Mouse (Mus musculus) forebrain, embryonic 12.5 days (tissue): ENCODE measurements at regions not wholly inside any gene's neighbourhood (a gene's known extent, or its start where the extent isn't known, plus 50 kb on each side); places are given as distances from the start of the nearest gene placed in this dataset.

ENCODE experiments used
- ATAC-seq: fragments of 200-750 bp; cut with Nextera tagmentation; 2 replicates; pipeline ENCODE4 v1.8.0; 2017; ENCODE audit warnings: moderate TSS enrichment; ENCODE audit not compliant: low FRiP score
- H3K27ac ChIP-seq: fragments of 300-500 bp; sonication (generic); 2 replicates; pipeline ENCODE4 v1.5.1; 2016; ENCODE audit warnings: mild to moderate bottlenecking
- H3K27me3 ChIP-seq: fragments of 300-500 bp; sonication (generic); 2 replicates; pipeline ENCODE4 v1.6.1; 2016; ENCODE audit warnings: mild to moderate bottlenecking
- H3K36me3 ChIP-seq: fragments of 300-500 bp; sonication (generic); replicated peaks from 2 replicates; pipeline ENCODE4 v1.6.1; 2016; ENCODE audit warnings: mild to moderate bottlenecking
- H3K4me1 ChIP-seq: fragments of 300-500 bp; sonication (generic); 2 replicates; pipeline ENCODE4 v1.6.1; 2016
- H3K4me2 ChIP-seq: fragments of 300-500 bp; sonication (generic); 2 replicates; pipeline ENCODE4 v1.6.1; 2016; ENCODE audit warnings: mild to moderate bottlenecking, moderate library complexity
- H3K4me3 ChIP-seq: fragments of 300-500 bp; sonication (generic); replicated peaks from 2 replicates; pipeline ENCODE4 v1.5.1; 2016; ENCODE audit warnings: mild to moderate bottlenecking
- H3K9ac ChIP-seq: fragments of 300-500 bp; sonication (generic); 2 replicates; pipeline ENCODE4 v1.6.1; 2016; ENCODE audit warnings: mild to moderate bottlenecking
- H3K9me3 ChIP-seq: fragments of 300-500 bp; sonication (generic); 2 replicates; pipeline ENCODE4 v1.6.1; 2016
- WGBS: fragments of 180-500 bp; shearing (Covaris S2); methylation state at CpG from one replicate; pipeline ENCODE4 v1.1.7; 2016; 5-methylcytosine and 5-hydroxymethylcytosine counted together

- H3K4me2 ChIP-seq, result no peak overlapping the region
- no peaks in the 10 kb centered on the region for H3K9me3 ChIP-seq
- no peaks in the 10 kb centered on the region for H3K36me3 ChIP-seq
- no peak overlapping the region for H3K9ac ChIP-seq
- 81% methylated on average over 19 of the region's 19 CpGs for WGBS
- ATAC-seq, result no peak
- no peaks in the 10 kb centered on the region for H3K4me1 ChIP-seq
- H3K27ac ChIP-seq, result no peak overlapping the region
- no peaks in the 10 kb centered on the region for H3K27me3 ChIP-seq
- no peak overlapping the region for H3K4me3 ChIP-seq
Observed at GRCm38 (mm10) chr16:76680061-76680911, 306.7 kb upstream of the Nrip1 start.

DNA sequence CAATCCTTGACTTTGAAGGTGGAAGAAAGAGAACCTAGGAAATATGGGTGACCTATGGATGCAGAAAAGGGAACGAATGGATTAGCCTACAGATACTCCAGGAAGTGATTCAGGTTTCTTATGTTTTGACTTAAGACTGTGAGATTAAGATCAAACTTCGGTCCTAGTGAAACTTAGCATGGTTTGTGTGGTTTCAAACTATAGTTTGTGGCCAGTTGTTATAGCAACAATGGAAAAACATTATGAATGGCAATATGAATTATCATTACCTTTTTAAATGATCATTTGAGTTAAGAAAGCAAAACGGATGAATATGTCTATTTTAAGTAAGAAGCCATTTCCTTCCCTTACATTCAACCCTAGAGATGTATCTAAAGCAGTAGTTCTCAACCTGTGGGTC is 305.3 kb upstream of the Nrip1 start:
- Histone ChIP-seq H3K9ac (no peak overlapping the region), H3K27ac (no peak overlapping the region), H3K4me3 (no peak overlapping the region), H3K36me3 (no peaks in the 10 kb centered on the region), H3K9me3 (no peaks in the 10 kb centered on the region), H3K4me2 (no peak overlapping the region), H3K4me1 (no peaks in the 10 kb centered on the region), H3K27me3 (no peaks in the 10 kb centered on the region)
- no peak for ATAC-seq
- 80% methylated on average over 3 of the region's 3 CpGs for WGBS

DNA sequence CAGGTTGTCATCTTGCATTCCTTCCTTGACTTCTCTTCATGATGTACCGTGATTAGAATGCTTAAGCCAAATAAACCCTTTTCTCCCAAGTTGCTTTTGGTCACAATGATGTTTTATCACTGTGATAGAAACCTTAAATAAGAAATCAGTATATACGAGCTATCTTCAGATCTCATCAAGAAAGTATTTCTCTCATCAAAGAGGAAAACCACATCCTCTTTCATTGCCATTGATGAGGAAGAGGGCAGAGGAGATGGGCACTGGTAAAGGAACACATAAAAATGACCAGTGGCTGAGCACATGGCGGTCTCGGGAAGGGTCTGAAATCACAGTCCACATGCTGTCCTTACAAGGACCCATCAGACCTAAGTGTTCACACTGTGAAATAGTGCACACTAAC is 296.2 kb upstream of the Nrip1 start:
- Histone ChIP-seq H3K4me2 (no peak overlapping the region), H3K27ac (no peak overlapping the region), H3K9me3 (no peaks in the 10 kb centered on the region), H3K36me3 (no peaks in the 10 kb centered on the region), H3K4me3 (no peak overlapping the region), H3K4me1 (no peaks in the 10 kb centered on the region), H3K9ac (no peak overlapping the region), H3K27me3 (no peaks in the 10 kb centered on the region)
- WGBS, result 95% methylated on average over 4 of the region's 4 CpGs
- no peak for ATAC-seq

DNA sequence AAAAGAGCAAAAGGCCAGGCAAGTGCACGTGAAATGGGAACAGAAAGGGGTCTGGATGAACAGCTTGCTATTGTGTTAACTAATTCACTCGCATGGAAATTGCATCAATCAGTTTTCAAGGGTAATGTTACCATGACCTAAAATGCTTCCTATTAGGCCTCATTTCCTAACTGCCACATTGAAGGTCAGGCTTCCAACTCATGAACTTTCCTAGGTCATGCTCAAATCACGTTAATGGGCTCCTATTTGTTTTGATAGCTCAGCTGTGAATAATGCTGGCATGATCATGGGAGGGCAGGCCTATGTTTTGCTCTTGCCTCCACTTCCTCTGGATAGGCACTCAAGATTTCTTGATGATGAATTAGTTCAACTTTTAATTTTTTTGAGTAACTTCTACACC is 293.4 kb upstream of the Nrip1 start:
- Histone ChIP-seq H3K9me3 (no peaks in the 10 kb centered on the region), H3K27ac (no peak overlapping the region), H3K4me1 (no peaks in the 10 kb centered on the region), H3K4me2 (no peak overlapping the region), H3K9ac (no peak overlapping the region), H3K36me3 (no peaks in the 10 kb centered on the region), H3K4me3 (no peak overlapping the region), H3K27me3 (no peaks in the 10 kb centered on the region)
- no peak for ATAC-seq
- WGBS, result 61% methylated on average over 3 of the region's 3 CpGs

- no peaks in the 10 kb centered on the region for H3K36me3 ChIP-seq
- H3K27me3 ChIP-seq, result no peaks in the 10 kb centered on the region
- no peak overlapping the region for H3K9ac ChIP-seq
- 24% methylated on average over 3 of the region's 3 CpGs for WGBS
- no peak overlapping the region for H3K27ac ChIP-seq
- 0 out of 2 replicates have a peak, but pooled peaks cover 2% of the 10 kb centered on the region for H3K4me1 ChIP-seq
- H3K9me3 ChIP-seq, result no peaks in the 10 kb centered on the region
- ATAC-seq, result no peak
- no peak overlapping the region for H3K4me2 ChIP-seq
- no peak overlapping the region for H3K4me3 ChIP-seq
Observed at GRCm38 (mm10) chr16:76655106-76655505, 281.5 kb upstream of the Nrip1 start.

DNA sequence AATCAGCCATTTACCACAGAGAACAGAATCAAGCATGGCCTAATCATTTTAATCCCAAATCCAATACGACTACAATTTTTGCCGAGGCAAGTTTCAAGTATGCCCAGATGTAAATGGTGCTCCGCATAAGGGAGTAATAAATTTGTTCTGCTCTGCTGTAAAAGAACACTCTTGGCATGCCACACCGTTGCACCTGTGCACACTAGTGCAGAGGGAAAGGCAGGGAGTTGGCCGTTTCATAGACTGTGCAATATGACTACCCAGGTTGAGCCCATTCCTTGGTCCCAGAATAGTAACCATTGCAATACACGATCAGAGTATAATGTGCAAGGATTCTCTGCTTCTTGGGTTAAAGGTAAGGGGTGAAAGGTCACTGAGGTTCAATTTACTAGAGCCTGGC is 270.7 kb upstream of the Nrip1 start:
- 86% methylated on average over 6 of the region's 6 CpGs for WGBS
- Histone ChIP-seq H3K9me3 (no peaks in the 10 kb centered on the region), H3K27me3 (no peaks in the 10 kb centered on the region), H3K4me1 (no peaks in the 10 kb centered on the region), H3K4me2 (no peak overlapping the region), H3K9ac (no peak overlapping the region), H3K27ac (no peak overlapping the region), H3K4me3 (no peak overlapping the region), H3K36me3 (no peaks in the 10 kb centered on the region)
- no peak for ATAC-seq

GRCm38 (mm10) chr16:76643801-76644200 is 270.2 kb upstream of the Nrip1 start:
- no peak for ATAC-seq
- no peaks in the 10 kb centered on the region for H3K27me3 ChIP-seq
- H3K27ac ChIP-seq, result no peak overlapping the region
- WGBS, result over 99% methylated on average over 9 of the region's 9 CpGs
- no peak overlapping the region for H3K9ac ChIP-seq
- no peaks in the 10 kb centered on the region for H3K9me3 ChIP-seq
- no peaks in the 10 kb centered on the region for H3K4me1 ChIP-seq
- H3K36me3 ChIP-seq, result no peaks in the 10 kb centered on the region
- no peak overlapping the region for H3K4me3 ChIP-seq
- H3K4me2 ChIP-seq, result no peak overlapping the region

- ATAC-seq, result no peak
- H3K4me3 ChIP-seq, result no peak overlapping the region
- no peak overlapping the region for H3K9ac ChIP-seq
- WGBS, result 84% methylated on average over 9 of the region's 9 CpGs
- H3K4me2 ChIP-seq, result no peak overlapping the region
- no peaks in the 10 kb centered on the region for H3K36me3 ChIP-seq
- no peak overlapping the region for H3K27ac ChIP-seq
- H3K27me3 ChIP-seq, result no peaks in the 10 kb centered on the region
- no peaks in the 10 kb centered on the region for H3K9me3 ChIP-seq
- H3K4me1 ChIP-seq, result no peaks in the 10 kb centered on the region
Observed at GRCm38 (mm10) chr16:76635169-76635568, 261.5 kb upstream of the Nrip1 start.

DNA sequence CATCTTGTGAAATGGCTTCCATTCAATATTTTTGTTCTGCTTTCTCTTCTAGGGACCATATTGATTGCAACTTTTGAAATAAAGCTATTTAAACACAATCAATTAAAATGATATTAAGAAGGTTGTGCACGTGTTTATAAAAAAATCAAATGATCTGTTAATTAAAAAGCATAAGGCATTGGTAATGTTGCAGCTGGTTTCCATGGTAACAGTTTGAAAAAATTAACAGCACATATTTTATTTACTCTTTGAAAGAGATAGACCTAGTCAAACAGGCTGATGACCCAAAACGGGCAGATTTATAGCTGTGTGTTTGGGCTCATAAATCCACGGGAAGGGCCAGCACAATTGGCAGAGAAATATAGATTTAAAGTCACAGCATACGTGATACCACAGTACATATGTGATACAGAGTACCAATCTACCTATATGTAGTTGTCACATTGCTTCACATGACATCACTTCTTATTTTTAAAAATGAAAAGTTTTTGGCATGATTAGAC is 260.6 kb upstream of the Nrip1 start:
- H3K9me3 ChIP-seq, result no peaks in the 10 kb centered on the region
- no peak for ATAC-seq
- H3K27me3 ChIP-seq, result no peaks in the 10 kb centered on the region
- WGBS, result 83% methylated on average over 4 of the region's 4 CpGs
- H3K4me3 ChIP-seq, result no peak overlapping the region
- H3K4me2 ChIP-seq, result no peak overlapping the region
- no peak overlapping the region for H3K9ac ChIP-seq
- H3K36me3 ChIP-seq, result no peaks in the 10 kb centered on the region
- no peaks in the 10 kb centered on the region for H3K4me1 ChIP-seq
- no peak overlapping the region for H3K27ac ChIP-seq

DNA sequence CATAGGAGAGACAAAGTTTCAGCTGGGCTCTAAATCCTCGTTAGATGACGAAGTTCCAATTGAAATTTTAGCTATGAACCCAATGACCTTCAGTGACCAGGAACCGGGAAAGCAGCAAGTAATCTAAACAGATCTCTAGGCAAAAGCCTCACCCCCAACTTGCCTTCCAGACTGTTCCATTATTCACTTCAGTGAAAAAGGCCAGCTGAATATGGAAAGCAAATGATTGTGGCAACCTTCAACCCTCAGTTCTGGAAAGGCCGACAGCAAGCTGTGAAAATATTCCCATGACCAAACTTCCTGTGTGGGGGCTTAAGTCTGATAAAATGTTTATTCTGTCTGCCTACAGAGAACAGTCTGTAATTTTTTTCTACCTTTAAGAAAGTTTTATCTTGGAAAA is 252.5 kb upstream of the Nrip1 start:
- no peak for ATAC-seq
- Histone ChIP-seq H3K27me3 (no peaks in the 10 kb centered on the region), H3K27ac (no peak overlapping the region)

DNA sequence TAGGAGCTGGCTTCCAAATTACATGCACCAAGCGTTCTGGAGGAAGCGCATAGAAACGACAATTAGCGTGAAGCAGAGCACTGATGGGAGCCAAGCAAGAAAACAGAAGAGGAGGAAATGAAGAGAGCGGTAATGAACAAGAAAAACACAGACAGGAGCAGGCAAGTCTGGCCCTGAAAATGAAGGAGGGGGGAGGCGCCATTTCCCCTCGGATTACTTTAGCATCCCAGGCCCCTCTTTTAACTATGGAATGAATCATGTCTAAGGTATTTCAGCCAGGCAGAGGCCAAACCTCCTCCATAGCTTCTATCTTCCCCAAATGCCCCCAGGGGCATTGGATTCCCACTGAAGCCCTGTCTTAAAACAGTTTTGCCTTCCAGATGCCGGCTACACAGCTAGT is 248.1 kb upstream of the Nrip1 start:
- Histone ChIP-seq H3K27ac (no peak overlapping the region), H3K36me3 (no peaks in the 10 kb centered on the region), H3K9ac (no peak overlapping the region), H3K9me3 (no peaks in the 10 kb centered on the region), H3K4me1 (no peaks in the 10 kb centered on the region), H3K27me3 (no peaks in the 10 kb centered on the region), H3K4me2 (no peak overlapping the region), H3K4me3 (no peak overlapping the region)
- WGBS, result 66% methylated on average over 8 of the region's 8 CpGs
- ATAC-seq, result no peak

More for the DNA sequence above, 252.5 kb upstream of the Nrip1 start:
- Histone ChIP-seq H3K4me2 (no peak overlapping the region), H3K9ac (no peak overlapping the region), H3K4me1 (no peaks in the 10 kb centered on the region), H3K4me3 (no peak overlapping the region), H3K36me3 (no peaks in the 10 kb centered on the region), H3K9me3 (no peaks in the 10 kb centered on the region)
- 58% methylated on average over 4 of the region's 4 CpGs for WGBS

DNA sequence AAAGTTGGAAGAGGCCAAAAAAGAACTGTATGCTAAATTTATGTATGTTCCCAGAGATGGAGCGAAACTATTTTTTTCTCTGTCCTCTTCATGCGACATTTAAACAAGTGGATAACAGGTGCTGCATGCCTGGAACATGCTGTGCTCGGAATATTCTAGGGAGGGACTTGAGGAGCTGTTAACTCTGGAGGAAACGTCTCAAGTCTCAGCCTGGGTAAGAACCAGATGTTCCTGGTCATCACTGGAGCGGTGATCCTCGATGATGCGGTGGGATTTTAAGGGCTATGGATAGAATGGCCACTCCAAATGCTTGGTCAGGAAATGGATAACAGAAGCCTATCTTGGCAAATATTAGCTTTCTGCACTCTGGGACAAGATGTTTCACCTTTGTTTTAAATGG is 244.7 kb upstream of the Nrip1 start:
- Histone ChIP-seq H3K27me3 (no peaks in the 10 kb centered on the region), H3K27ac (no peak overlapping the region), H3K9ac (no peak overlapping the region), H3K36me3 (no peaks in the 10 kb centered on the region), H3K4me3 (no peak overlapping the region), H3K4me1 (no peaks in the 10 kb centered on the region), H3K9me3 (no peaks in the 10 kb centered on the region), H3K4me2 (no peak overlapping the region)
- ATAC-seq, result no peak
- 91% methylated on average over 7 of the region's 7 CpGs for WGBS

DNA sequence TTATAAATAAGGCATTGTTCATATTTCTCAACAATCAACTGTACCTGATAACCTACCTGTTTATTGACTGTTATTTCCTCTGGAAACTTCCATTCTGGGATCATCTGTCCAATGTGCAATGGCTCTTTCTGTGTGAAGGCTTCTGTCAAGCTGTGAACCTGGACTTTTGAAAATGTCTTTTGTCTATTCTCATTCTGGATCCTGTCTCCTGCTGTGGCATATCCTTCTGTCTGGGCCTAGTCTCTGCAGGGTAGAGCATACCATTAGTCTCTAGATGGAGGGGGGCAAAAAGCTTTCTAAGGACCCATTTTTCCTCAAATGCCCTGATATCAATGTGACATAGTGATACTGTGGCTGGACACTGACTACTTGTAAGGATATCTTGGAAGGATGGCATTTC is 237.4 kb upstream of the Nrip1 start:
- Histone ChIP-seq H3K27me3 (no peaks in the 10 kb centered on the region), H3K9ac (no peak overlapping the region), H3K27ac (no peak overlapping the region), H3K4me1 (no peaks in the 10 kb centered on the region), H3K36me3 (no peaks in the 10 kb centered on the region), H3K9me3 (no peaks in the 10 kb centered on the region), H3K4me3 (no peak overlapping the region), H3K4me2 (no peak overlapping the region)
- ATAC-seq, result no peak
